Mouse (Mus musculus): Measurements from ENCODE around the gene Mon1a.
A peak's percentile ranks its signal among the peaks of the same experiment; 100 is the strongest.

- TF ChIP-seq CTCF (conservative IDR thresholded peaks at IDR 0.05; ENCODE audit: insufficient read depth, insufficient read length, low read depth, low read length) (peak; percentile 43), POLR2A (IDR thresholded peaks at IDR 0.05; ENCODE audit: low read depth, low read length) (no peak)
Observed at GRCm38 (mm10) chr9:107891023-107891422, 3.1 kb downstream of the Mon1a start.
